Mouse (Mus musculus): ENCODE results near the gene Gngt2. TPM values are rescaled to one million over a fixed set of nuclear protein-coding genes. Genes with fewer than 3 reads are reported as not detected.

Gngt2 gene
- polyA plus RNA-seq, 1 experiment from 2014 or later = 9.8 TPM

GRCm38 (mm10) chr11:95833006-95833570 is 3.9 kb upstream of the Gngt2 start:
- Histone ChIP-seq H3K4me1 (ENCODE audit: control insufficient read depth, insufficient read depth, low read length) (peaks cover 12% of the 10 kb centered on the region), H3K27ac (replicated peaks; ENCODE audit: low read depth, low read length) (no peak overlapping the region), H3K36me3 (ENCODE audit: control insufficient read depth, insufficient read depth, low read length) (no peaks in the 10 kb centered on the region), H3K27me3 (ENCODE audit: control insufficient read depth, insufficient read depth, low read length) (peaks cover 80% of the 10 kb centered on the region), H3K4me3 (ENCODE audit: low read depth, low read length) (no peak overlapping the region), H3K9ac (ENCODE audit: low read length) (no peak overlapping the region), H3K9me3 (ENCODE audit: control insufficient read depth, low read length) (no peaks in the 10 kb centered on the region), H3K4me2 (ENCODE audit: low read depth, severe bottlenecking) (no peak overlapping the region)
- ATAC-seq (ENCODE audit: insufficient number of reproducible peaks, low FRiP score, low TSS enrichment, low read depth) (no peak), DNase-seq (ENCODE audit: low spot score) (peak; percentile 38)
- 21% methylated on average over 8 of the region's 8 CpGs for WGBS

GRCm38 (mm10) chr11:95833631-95834142 is 3.3 kb upstream of the Gngt2 start:
- 5% methylated on average over 18 of the region's 18 CpGs for WGBS
- Histone ChIP-seq H3K4me2 (ENCODE audit: low read depth, severe bottlenecking) (no peak overlapping the region), H3K4me3 (ENCODE audit: low read depth, low read length) (no peak overlapping the region), H3K27ac (replicated peaks; ENCODE audit: low read depth, low read length) (no peak overlapping the region), H3K9me3 (ENCODE audit: control insufficient read depth, low read length) (no peaks in the 10 kb centered on the region), H3K27me3 (ENCODE audit: control insufficient read depth, insufficient read depth, low read length) (peaks cover 74% of the 10 kb centered on the region), H3K36me3 (ENCODE audit: control insufficient read depth, insufficient read depth, low read length) (no peaks in the 10 kb centered on the region), H3K4me1 (ENCODE audit: control insufficient read depth, insufficient read depth, low read length) (peaks cover 12% of the 10 kb centered on the region), H3K9ac (ENCODE audit: low read length) (no peak overlapping the region)
- ATAC-seq (ENCODE audit: insufficient number of reproducible peaks, low FRiP score, low TSS enrichment, low read depth) (no peak), DNase-seq (ENCODE audit: low spot score) (peak; percentile 34)

GRCm38 (mm10) chr11:95834143-95834667 is 2.8 kb upstream of the Gngt2 start:
- H3K27me3 ChIP-seq (ENCODE audit: control insufficient read depth, insufficient read depth, low read length) = peaks cover 69% of the 10 kb centered on the region
- H3K9ac ChIP-seq (ENCODE audit: low read length) = no peak overlapping the region
- DNase-seq (ENCODE audit: low spot score) = peak; percentile 51
- 4% methylated on average over 22 of the region's 22 CpGs for WGBS
- H3K9me3 ChIP-seq (ENCODE audit: control insufficient read depth, low read length) = no peaks in the 10 kb centered on the region
- no peak overlapping the region for H3K27ac ChIP-seq (replicated peaks; ENCODE audit: low read depth, low read length)
- no peaks in the 10 kb centered on the region for H3K36me3 ChIP-seq (ENCODE audit: control insufficient read depth, insufficient read depth, low read length)
- H3K4me1 ChIP-seq (ENCODE audit: control insufficient read depth, insufficient read depth, low read length) = peaks cover 12% of the 10 kb centered on the region
- no peak overlapping the region for H3K4me3 ChIP-seq (ENCODE audit: low read depth, low read length)
- no peak overlapping the region for H3K4me2 ChIP-seq (ENCODE audit: low read depth, severe bottlenecking)
- no peak; the same call in 1 of the 2 replicates for ATAC-seq (ENCODE audit: insufficient number of reproducible peaks, low FRiP score, low TSS enrichment, low read depth)

- WGBS = 22% methylated on average over 15 of the region's 15 CpGs
- H3K4me1 ChIP-seq (ENCODE audit: control insufficient read depth, insufficient read depth, low read length) = peaks cover 12% of the 10 kb centered on the region
- peaks cover 61% of the 10 kb centered on the region for H3K27me3 ChIP-seq (ENCODE audit: control insufficient read depth, insufficient read depth, low read length)
- DNase-seq (ENCODE audit: low spot score) (no peak), ATAC-seq (ENCODE audit: insufficient number of reproducible peaks, low FRiP score, low TSS enrichment, low read depth) (no peak)
- no peak overlapping the region for H3K4me2 ChIP-seq (ENCODE audit: low read depth, severe bottlenecking)
- H3K9ac ChIP-seq (ENCODE audit: low read length) = no peak overlapping the region
- H3K36me3 ChIP-seq (ENCODE audit: control insufficient read depth, insufficient read depth, low read length) = no peaks in the 10 kb centered on the region
- H3K9me3 ChIP-seq (ENCODE audit: control insufficient read depth, low read length) = no peaks in the 10 kb centered on the region
- no peak overlapping the region for H3K4me3 ChIP-seq (ENCODE audit: low read depth, low read length)
- H3K27ac ChIP-seq (replicated peaks; ENCODE audit: low read depth, low read length) = no peak overlapping the region
Observed at GRCm38 (mm10) chr11:95834742-95835710, 2.0 kb upstream of the Gngt2 start.

GRCm38 (mm10) chr11:95835832-95836231 is 1.2 kb upstream of the Gngt2 start:
- Histone ChIP-seq H3K4me1 (ENCODE audit: control insufficient read depth, insufficient read depth, low read length) (peaks cover 11% of the 10 kb centered on the region), H3K27ac (replicated peaks; ENCODE audit: low read depth, low read length) (no peak overlapping the region)
- 39% methylated on average over 6 of the region's 6 CpGs for WGBS

GRCm38 (mm10) chr11:95836433-95836832 is 583 bp upstream of the Gngt2 start:
- Histone ChIP-seq H3K9ac (ENCODE audit: low read length) (no peak overlapping the region), H3K4me3 (ENCODE audit: low read depth, low read length) (no peak overlapping the region), H3K9me3 (ENCODE audit: control insufficient read depth, low read length) (no peaks in the 10 kb centered on the region), H3K4me1 (ENCODE audit: control insufficient read depth, insufficient read depth, low read length) (peaks cover 8% of the 10 kb centered on the region), H3K36me3 (ENCODE audit: control insufficient read depth, insufficient read depth, low read length) (no peaks in the 10 kb centered on the region), H3K27me3 (ENCODE audit: control insufficient read depth, insufficient read depth, low read length) (peaks cover 47% of the 10 kb centered on the region), H3K4me2 (ENCODE audit: low read depth, severe bottlenecking) (no peak overlapping the region), H3K27ac (replicated peaks; ENCODE audit: low read depth, low read length) (no peak overlapping the region)
- DNase-seq (ENCODE audit: low spot score) (no peak), ATAC-seq (ENCODE audit: insufficient number of reproducible peaks, low FRiP score, low TSS enrichment, low read depth) (no peak)
- 58% methylated on average over 6 of the region's 6 CpGs for WGBS

More at GRCm38 (mm10) chr11:95835832-95836231, 1.2 kb upstream of the Gngt2 start:
- no peaks in the 10 kb centered on the region for H3K36me3 ChIP-seq (ENCODE audit: control insufficient read depth, insufficient read depth, low read length)
- H3K4me3 ChIP-seq (ENCODE audit: low read depth, low read length) = no peak overlapping the region
- peaks cover 53% of the 10 kb centered on the region for H3K27me3 ChIP-seq (ENCODE audit: control insufficient read depth, insufficient read depth, low read length)
- no peak overlapping the region for H3K4me2 ChIP-seq (ENCODE audit: low read depth, severe bottlenecking)
- no peak for DNase-seq (ENCODE audit: low spot score)
- no peaks in the 10 kb centered on the region for H3K9me3 ChIP-seq (ENCODE audit: control insufficient read depth, low read length)
- ATAC-seq (ENCODE audit: insufficient number of reproducible peaks, low FRiP score, low TSS enrichment, low read depth) = no peak
- H3K9ac ChIP-seq (ENCODE audit: low read length) = no peak overlapping the region

- H3K27me3 ChIP-seq (ENCODE audit: control insufficient read depth, insufficient read depth, low read length) = peaks cover 27% of the 10 kb centered on the region
- H3K9ac ChIP-seq (ENCODE audit: low read length) = no peak overlapping the region
- H3K27ac ChIP-seq (replicated peaks; ENCODE audit: low read depth, low read length) = no peak overlapping the region
- no peak overlapping the region for H3K4me2 ChIP-seq (ENCODE audit: low read depth, severe bottlenecking)
- H3K4me3 ChIP-seq (ENCODE audit: low read depth, low read length) = no peak overlapping the region
- no peaks in the 10 kb centered on the region for H3K9me3 ChIP-seq (ENCODE audit: control insufficient read depth, low read length)
- DNase-seq (ENCODE audit: low spot score) (no peak), ATAC-seq (ENCODE audit: insufficient number of reproducible peaks, low FRiP score, low TSS enrichment, low read depth) (no peak)
- peaks cover 14% of the 10 kb centered on the region for H3K4me1 ChIP-seq (ENCODE audit: control insufficient read depth, insufficient read depth, low read length)
- H3K36me3 ChIP-seq (ENCODE audit: control insufficient read depth, insufficient read depth, low read length) = no peaks in the 10 kb centered on the region
- WGBS = 74% methylated on average over 4 of the region's 4 CpGs
Observed at GRCm38 (mm10) chr11:95838598-95838997, 1.6 kb downstream of the Gngt2 start.

All from limb, embryonic 11.5 days (tissue).